Comparison of ENCODE assay signal across 25 mouse cellular contexts in the genomic region with DNA sequence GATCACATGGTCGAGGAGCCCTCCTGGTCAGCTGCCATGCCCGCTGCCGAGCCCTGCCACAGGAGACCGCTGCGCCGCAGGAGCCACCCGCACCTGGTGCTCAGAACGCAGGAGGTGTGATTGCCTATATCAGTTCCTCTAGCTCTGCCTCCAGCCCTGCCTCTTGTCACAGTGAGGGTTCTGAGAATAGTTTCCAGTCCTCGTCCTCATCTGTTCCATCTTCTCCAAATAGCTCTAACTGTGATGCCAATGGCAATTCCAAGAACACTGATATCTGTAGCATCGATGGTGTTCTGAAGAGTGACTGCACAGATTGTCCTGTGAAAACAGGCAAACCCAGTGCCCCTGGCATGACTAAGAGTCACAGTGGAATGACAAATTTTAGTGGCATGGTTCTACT. TPM values are rescaled to one million over a fixed set of nuclear protein-coding genes. Genes with fewer than 3 reads are reported as not detected.
"Had no signal": no experiment of that assay in that cellular context is flagged by ENCODE, and none has a peak within 500 bp of the region (broad histone marks: within the 10 kb centered on the region; RNA-seq: fewer than 3 reads in every experiment).

No protein-coding gene starts in this region.

- H3K4me3 ChIP-seq: layer of hippocampus, adult 2 months; limb, embryonic 10.5 days; limb, embryonic 13.5 days; liver, embryonic 12.5 days; liver, embryonic 15.5 days; lung, embryonic 15.5 days had no signal

- DNase-seq: kidney, adult 2 months; layer of hippocampus, adult 9-11 months; liver; lung, adult 18-20 months; lung, postnatal 10 days; lung, postnatal 36 days; midbrain, embryonic 14.5 days; right cerebral cortex, postnatal 4 days; thymus, postnatal 25 days had no signal

- H3K27ac ChIP-seq: kidney, postnatal 0 days; layer of hippocampus, adult 2 months; limb, embryonic 10.5 days; limb, embryonic 13.5 days; liver, embryonic 12.5 days; liver, embryonic 15.5 days; lung, embryonic 15.5 days; stomach, postnatal 0 days had no signal

RNA-seq across cellular contexts. Expression of a gene that starts 3.5 kb away (rescaled TPM):
- total RNA-seq: megakaryocyte-erythroid progenitor cell, adult 5-6 weeks; midbrain, postnatal 0 days had no signal
- polyA plus RNA-seq: kidney, adult 2 months; kidney, embryonic 14.5 days; kidney, postnatal 0 days; large intestine, adult 2 months; limb, embryonic 10.5 days; limb, embryonic 13.5 days; lung, embryonic 15.5 days; midbrain, embryonic 11.5 days; midbrain, embryonic 14.5 days; midbrain, postnatal 0 days; neural tube, embryonic 11.5 days; neural tube, embryonic 14.5 days; thymus, postnatal 0 days had no signal
